8 mouse cellular contexts compared by ENCODE assay signal in the genomic region with DNA sequence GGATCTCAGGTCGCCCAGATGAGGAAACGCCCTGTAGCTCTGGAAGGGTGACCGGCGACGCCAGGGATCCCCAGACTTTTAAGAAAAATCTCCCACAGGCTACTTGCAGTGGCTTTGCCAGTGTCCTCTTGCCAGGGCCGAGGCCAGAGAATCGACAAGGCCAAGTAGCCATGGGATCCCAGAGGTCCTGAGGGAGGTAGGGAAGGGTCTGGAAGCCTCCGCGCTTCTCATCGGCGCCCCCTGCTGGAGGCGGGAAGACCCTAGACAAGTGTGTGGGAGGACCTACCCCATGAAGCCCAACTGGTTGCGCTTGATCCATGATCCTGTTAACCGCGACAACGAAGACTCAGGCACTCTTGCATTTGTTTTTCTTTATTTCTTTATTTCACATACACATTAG. TPM values are rescaled to one million over a fixed set of nuclear protein-coding genes. Genes with fewer than 3 reads are reported as not detected.
DNase-seq lines count a peak whose midpoint lies in the region; ATAC-seq lines count a peak whose summit lies in the region.

No protein-coding gene starts in this region.

- peak overlapping the region; percentile 54 for H3K4me2 ChIP-seq in intestine, embryonic 15.5 days (replicated peaks)
- peak overlapping the region; percentile 95 for H3K4me2 ChIP-seq in liver, embryonic 15.5 days
- H3K4me2 ChIP-seq in neural tube, embryonic 15.5 days: peak overlapping the region; percentile 48

- no peak overlapping the region for H3K9ac ChIP-seq in intestine, embryonic 15.5 days
- H3K9ac ChIP-seq in liver, embryonic 15.5 days: peak overlapping the region; percentile 78
- no peak overlapping the region for H3K9ac ChIP-seq in neural tube, embryonic 15.5 days (replicated peaks)

- WGBS in intestine, embryonic 15.5 days: 4% methylated on average over 16 of the region's 16 CpGs
- 1% methylated on average over 16 of the region's 16 CpGs for WGBS in liver, embryonic 15.5 days (ENCODE audit: insufficient replicate concordance)
- WGBS in neural tube, embryonic 15.5 days: 4% methylated on average over 16 of the region's 16 CpGs

- peak; percentile 50 for ATAC-seq in intestine, embryonic 15.5 days
- ATAC-seq in liver, embryonic 15.5 days (ENCODE audit: insufficient read depth): peak; percentile 13; the same call in 1 of the 2 replicates
- no peak for ATAC-seq in neural tube, embryonic 15.5 days (ENCODE audit: low FRiP score)

- peak overlapping the region; percentile 13 for H3K4me3 ChIP-seq in intestine, embryonic 15.5 days (replicated peaks)
- H3K4me3 ChIP-seq in liver, embryonic 15.5 days (replicated peaks): peak overlapping the region; percentile 78
- H3K4me3 ChIP-seq in neural tube, embryonic 15.5 days (replicated peaks): no peak overlapping the region

- no peaks in the 10 kb centered on the region for H3K9me3 ChIP-seq in intestine, embryonic 15.5 days
- H3K9me3 ChIP-seq in liver, embryonic 15.5 days (replicated peaks): no peaks in the 10 kb centered on the region
- no peaks in the 10 kb centered on the region for H3K9me3 ChIP-seq in neural tube, embryonic 15.5 days (replicated peaks)

- 0 out of 2 replicates have a peak, but pooled peaks cover 1% of the 10 kb centered on the region for H3K36me3 ChIP-seq in intestine, embryonic 15.5 days
- H3K36me3 ChIP-seq in liver, embryonic 15.5 days (replicated peaks): peaks cover 24% of the 10 kb centered on the region
- H3K36me3 ChIP-seq in neural tube, embryonic 15.5 days: peaks cover 6% of the 10 kb centered on the region

- H3K4me1 ChIP-seq in intestine, embryonic 15.5 days (replicated peaks): peaks cover 42% of the 10 kb centered on the region
- H3K4me1 ChIP-seq in liver, embryonic 15.5 days (replicated peaks): peaks cover 81% of the 10 kb centered on the region
- H3K4me1 ChIP-seq in neural tube, embryonic 15.5 days: peaks cover 61% of the 10 kb centered on the region

- peaks cover 76% of the 10 kb centered on the region for H3K27me3 ChIP-seq in intestine, embryonic 15.5 days (replicated peaks)
- peaks cover 36% of the 10 kb centered on the region for H3K27me3 ChIP-seq in liver, embryonic 15.5 days
- peaks cover 57% of the 10 kb centered on the region for H3K27me3 ChIP-seq in neural tube, embryonic 15.5 days (replicated peaks)

- DNase-seq in urinary bladder, postnatal 36 days (ENCODE audit: low spot score in 2 of 2): peak; percentile 44 to 75
- no peak for DNase-seq in urinary bladder, postnatal 10 days (ENCODE audit: low spot score)
- peak; percentile 90 for DNase-seq in embryo, embryonic 10.5 days (ENCODE audit: low spot score)
- peak; percentile 63 to 84 for DNase-seq in gastrocnemius, postnatal 4 days (ENCODE audit: low spot score in 2 of 2)
- DNase-seq in thymus, postnatal 36 days: peak; percentile 85 to 88

- H3K27ac ChIP-seq in intestine, embryonic 15.5 days: no peak overlapping the region
- H3K27ac ChIP-seq in liver, embryonic 15.5 days (replicated peaks): peak overlapping the region; percentile 98
- peak overlapping the region; percentile 72 for H3K27ac ChIP-seq in neural tube, embryonic 15.5 days (replicated peaks)

RNA-seq across cellular contexts. Expression of gene Lyl1, which starts 3.1 kb away (rescaled TPM):
- 1 to 10 TPM; 6.0 to 7.1 TPM for total RNA-seq in gastrocnemius, postnatal 4 days (2021)
- polyA plus RNA-seq in intestine, embryonic 15.5 days (2015; fragmentation: Nextera tagmentation; extraction: Ambion mirVana): 5.1 and 5.5 TPM in 2 replicates
- polyA plus RNA-seq in liver, embryonic 15.5 days (2015; fragmentation: Nextera tagmentation; extraction: Ambion mirVana): 55.3 and 58.3 TPM in 2 replicates
- polyA plus RNA-seq in neural tube, embryonic 15.5 days (2015; fragmentation: Nextera tagmentation; extraction: Ambion mirVana): 3.1 and 6.1 TPM in 2 replicates

RNA-seq across cellular contexts. Expression of gene Nacc1, which starts 16.7 kb away (rescaled TPM):
- 10 to 100 TPM; 44.9 to 45.6 TPM for total RNA-seq in gastrocnemius, postnatal 4 days (2021)
- polyA plus RNA-seq in intestine, embryonic 15.5 days (2015; fragmentation: Nextera tagmentation; extraction: Ambion mirVana): 14.8 and 17.0 TPM in 2 replicates
- 6.2 and 7.2 TPM in 2 replicates for polyA plus RNA-seq in liver, embryonic 15.5 days (2015; fragmentation: Nextera tagmentation; extraction: Ambion mirVana)
- polyA plus RNA-seq in neural tube, embryonic 15.5 days (2015; fragmentation: Nextera tagmentation; extraction: Ambion mirVana): 12.3 and 14.1 TPM in 2 replicates

RNA-seq across cellular contexts. Expression of gene Trmt1, which starts 18.2 kb away (rescaled TPM):
- total RNA-seq in gastrocnemius, postnatal 4 days (2021): 10 to 100 TPM; 50.5 to 53.8 TPM
- 59.9 and 68.3 TPM in 2 replicates for polyA plus RNA-seq in intestine, embryonic 15.5 days (2015; fragmentation: Nextera tagmentation; extraction: Ambion mirVana)
- polyA plus RNA-seq in liver, embryonic 15.5 days (2015; fragmentation: Nextera tagmentation; extraction: Ambion mirVana): 27.9 and 36.1 TPM in 2 replicates
- 66.7 and 75.1 TPM in 2 replicates for polyA plus RNA-seq in neural tube, embryonic 15.5 days (2015; fragmentation: Nextera tagmentation; extraction: Ambion mirVana)

RNA-seq across cellular contexts. Expression of gene G430095P16Rik, which starts 18.5 kb away (rescaled TPM):
- 10 to 100 TPM in 1 of 2 experiments, 1 to 10 TPM in 1; 7.8 to 10.2 TPM for total RNA-seq in gastrocnemius, postnatal 4 days (2021)
- polyA plus RNA-seq in intestine, embryonic 15.5 days (2015; fragmentation: Nextera tagmentation; extraction: Ambion mirVana): 3.1 and 3.7 TPM in 2 replicates
- 8.1 and 8.7 TPM in 2 replicates for polyA plus RNA-seq in liver, embryonic 15.5 days (2015; fragmentation: Nextera tagmentation; extraction: Ambion mirVana)
- 1.4 and 1.8 TPM in 2 replicates for polyA plus RNA-seq in neural tube, embryonic 15.5 days (2015; fragmentation: Nextera tagmentation; extraction: Ambion mirVana)

RNA-seq across cellular contexts. Expression of gene Ier2, which starts 41.7 kb away (rescaled TPM):
- total RNA-seq in gastrocnemius, postnatal 4 days (2021): 10 to 100 TPM; 21.5 to 26.1 TPM
- 84.2 and 85.5 TPM in 2 replicates for polyA plus RNA-seq in intestine, embryonic 15.5 days (2015; fragmentation: Nextera tagmentation; extraction: Ambion mirVana)
- polyA plus RNA-seq in liver, embryonic 15.5 days (2015; fragmentation: Nextera tagmentation; extraction: Ambion mirVana): 22.8 and 23.1 TPM in 2 replicates
- polyA plus RNA-seq in neural tube, embryonic 15.5 days (2015; fragmentation: Nextera tagmentation; extraction: Ambion mirVana): 20.3 and 33.1 TPM in 2 replicates
